Mouse (Mus musculus) MN1 (cell line): ENCODE results near the gene Tex13c3.
"Not testable (repeated sequence)": the region's sequence is repeated elsewhere in the genome, so short reads cannot be mapped to it uniquely, and the experiment has no call there.

Experiments
- DNase-seq: peaks from one replicate; pipeline ENCODE4 v3.0.0-alpha.2; 2016; ENCODE audit warnings: low spot score

Tex13c3 gene

DNA sequence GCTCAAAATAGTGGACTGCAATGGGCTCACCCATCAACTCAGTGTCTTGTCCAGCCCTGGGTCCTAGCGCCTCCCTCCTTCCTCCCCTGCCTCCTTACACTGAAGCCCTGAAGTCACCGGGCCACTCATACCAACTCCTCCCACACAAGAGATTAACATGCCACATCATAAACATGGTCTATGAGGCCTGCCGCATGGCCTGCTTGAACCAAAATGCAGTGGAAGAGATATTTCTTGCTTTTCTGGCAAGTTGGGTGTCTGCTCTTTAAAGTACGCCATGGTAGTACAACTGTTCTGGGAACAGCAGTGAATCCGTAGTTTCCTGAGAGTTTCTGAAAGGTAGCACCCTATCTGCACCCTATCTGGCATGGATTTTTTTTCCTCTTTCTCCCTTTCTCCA lies at the start of gene Tex13c3:
Gene Tex13c3 (minus strand): TSS at position 101 of the 400 bp plus-strand sequence.
- not testable (repeated sequence) for DNase-seq

DNA sequence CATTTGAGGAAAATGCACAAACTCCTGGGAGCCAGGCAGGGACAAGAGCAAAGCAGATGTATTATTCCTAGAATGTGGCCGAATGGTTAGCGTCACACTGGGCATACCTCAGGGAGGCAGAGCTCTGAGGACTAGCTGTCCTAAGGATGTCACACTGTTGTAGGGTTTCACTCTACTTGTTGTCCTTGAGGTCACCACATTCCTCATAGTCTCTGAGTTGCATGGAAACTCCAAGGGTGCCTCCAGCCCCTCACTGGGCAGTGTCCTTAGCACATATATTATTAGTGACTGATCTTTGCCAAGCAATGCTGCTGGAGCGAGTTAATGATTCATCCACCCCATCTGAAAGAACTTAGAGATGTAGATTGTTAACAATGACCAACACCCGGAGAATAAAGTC lies 8.6 kb upstream of the Tex13c3 start:
- DNase-seq, result no peak
